Mouse (Mus musculus) liver, adult 2 months (tissue): ENCODE results near the gene Erg. TPM values are rescaled to one million over a fixed set of nuclear protein-coding genes. Genes with fewer than 3 reads are reported as not detected.

ENCODE experiments used
- DNase-seq: peaks from one replicate; pipeline ENCODE4 v3.0.0-alpha.2; 2011; ENCODE audit warnings: low read depth, low spot score; ENCODE audit errors: extremely low read depth
- H3K27ac ChIP-seq: fragments of 200-500 bp; replicated peaks from 2 replicates; pipeline ENCODE4 v1.5.1; 2012; ENCODE audit warnings: low read depth, mild to moderate bottlenecking, control low read depth, inconsistent platforms, low read length; ENCODE audit not compliant: insufficient read depth
- H3K27me3 ChIP-seq: fragments of 200-500 bp; 2 replicates; pipeline ENCODE4 v1.6.1; 2012; ENCODE audit warnings: mild to moderate bottlenecking, moderate library complexity, low read length, inconsistent platforms; ENCODE audit not compliant: control insufficient read depth, insufficient read depth
- H3K36me3 ChIP-seq: fragments of 200-500 bp; 2 replicates; pipeline ENCODE4 v1.6.1; 2012; ENCODE audit warnings: low read length, inconsistent platforms; ENCODE audit not compliant: control insufficient read depth, insufficient read depth
- H3K4me1 ChIP-seq: fragments of 200-500 bp; 2 replicates; pipeline ENCODE4 v1.6.1; 2011; ENCODE audit warnings: low read length; ENCODE audit not compliant: control insufficient read depth, insufficient read depth
- H3K4me3 ChIP-seq: fragments of 200-500 bp; 2 replicates; pipeline ENCODE4 v1.5.1; 2011; ENCODE audit warnings: low read depth, mild to moderate bottlenecking, control low read depth, low read length, moderate library complexity; ENCODE audit not compliant: insufficient read depth
- H3K79me2 ChIP-seq: fragments of 200-500 bp; 2 replicates; pipeline ENCODE4 v1.6.1; 2012; ENCODE audit warnings: inconsistent platforms, mild to moderate bottlenecking, low read length, moderate library complexity; ENCODE audit not compliant: control insufficient read depth, insufficient read depth
- H3K9ac ChIP-seq: fragments of 200-500 bp; 2 replicates; pipeline ENCODE4 v1.6.1; 2012; ENCODE audit warnings: low read depth, mild to moderate bottlenecking, control low read depth, inconsistent platforms, low read length
- CTCF ChIP-seq: fragments of 200-500 bp; IDR thresholded peaks from 2 replicates; pipeline ENCODE4 v1.5.1; 2011; ENCODE audit warnings: low read depth, low read length, control low read depth
- POLR2A ChIP-seq: fragments of 200-500 bp; IDR thresholded peaks from 2 replicates; pipeline ENCODE4 v1.6.1; 2011; ENCODE audit warnings: low read length, control low read depth; ENCODE audit not compliant: insufficient read depth; ENCODE audit errors: extremely low read depth
- WGBS: fragments of 180-500 bp; shearing (Covaris S2); methylation state at CpG from one replicate; pipeline ENCODE4 v1.1.7; 2018; 5-methylcytosine and 5-hydroxymethylcytosine counted together
- polyA plus RNA-seq: library from polyadenylated mRNA; depleted of rRNA; stranded (reverse); fragments of >200 nt; gene quantifications from 2 replicates; pipeline ENCODE4 v1.2.3, GENCODE M21; 2012
- total RNA-seq: library from RNA; depleted of rRNA; stranded (reverse); fragments of >200 nt; gene quantifications from 2 replicates; pipeline ENCODE4 v1.2.3, GENCODE M21; 2014

Erg gene
- total and polyA plus RNA-seq, 2 experiments, result 4.8 to 5.6 TPM

DNA sequence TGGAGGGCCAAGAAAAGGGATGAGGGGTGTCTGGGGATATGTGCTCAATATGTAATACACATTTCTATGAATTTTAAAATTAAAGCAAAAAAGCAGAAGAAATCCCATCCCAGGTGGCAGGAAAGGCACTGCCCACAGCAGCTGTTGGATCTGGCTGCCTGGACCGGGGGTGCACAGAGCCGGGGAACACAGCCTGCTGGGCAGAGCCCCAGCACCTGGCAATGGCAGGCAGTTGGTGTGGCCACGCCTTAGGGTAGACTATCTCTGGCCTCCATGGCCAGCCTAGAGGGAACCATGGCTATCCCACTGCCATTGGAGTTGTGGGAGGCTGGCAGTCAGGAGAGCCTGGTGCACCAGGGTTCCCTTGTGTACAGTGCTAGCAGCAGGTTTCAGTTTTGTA lies 180.9 kb downstream of the Erg start:
- WGBS, result 89% methylated on average over 3 of the region's 3 CpGs
- TF ChIP-seq CTCF (no peak), POLR2A (no peak)
- no peaks in the 10 kb centered on the region for H3K36me3 ChIP-seq
- H3K27ac ChIP-seq, result no peak overlapping the region
- H3K79me2 ChIP-seq, result no peaks in the 10 kb centered on the region
- H3K27me3 ChIP-seq, result no peaks in the 10 kb centered on the region
- peaks cover 2% of the 10 kb centered on the region; the same call in 1 of the 2 replicates for H3K4me1 ChIP-seq
- no peak overlapping the region for H3K9ac ChIP-seq
- no peak overlapping the region for H3K4me3 ChIP-seq
- no peak for DNase-seq

DNA sequence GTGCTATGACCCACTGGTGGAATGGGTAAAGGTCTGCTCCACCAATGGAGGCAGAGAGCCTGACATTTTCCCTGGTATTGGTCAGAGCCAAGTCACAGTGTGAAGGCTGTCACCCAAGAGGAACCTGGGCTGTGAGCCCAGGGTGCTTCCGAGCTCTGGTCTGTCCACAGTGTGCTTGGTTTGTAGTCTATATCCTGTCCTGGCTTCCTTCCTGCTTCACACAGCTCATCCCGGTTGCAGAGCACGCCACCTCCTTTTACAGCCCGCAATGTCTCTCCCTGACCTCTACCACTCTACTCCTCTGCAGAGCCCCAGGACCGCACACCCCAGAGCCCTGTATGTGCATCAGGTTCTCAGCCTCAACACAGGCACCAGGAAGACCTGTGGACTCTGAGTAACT lies 182.9 kb downstream of the Erg start:
- no peaks in the 10 kb centered on the region for H3K27me3 ChIP-seq
- WGBS, result 64% methylated on average over 5 of the region's 5 CpGs
- H3K36me3 ChIP-seq, result no peaks in the 10 kb centered on the region
- H3K9ac ChIP-seq, result no peak overlapping the region
- peaks cover 2% of the 10 kb centered on the region; the same call in 1 of the 2 replicates for H3K4me1 ChIP-seq
- H3K27ac ChIP-seq, result peak overlapping the region; percentile 41; the same call in 1 of the 2 replicates
- DNase-seq, result peak; percentile 3
- TF ChIP-seq POLR2A (no peak), CTCF (no peak)
- no peaks in the 10 kb centered on the region for H3K79me2 ChIP-seq
- no peak overlapping the region for H3K4me3 ChIP-seq

DNA sequence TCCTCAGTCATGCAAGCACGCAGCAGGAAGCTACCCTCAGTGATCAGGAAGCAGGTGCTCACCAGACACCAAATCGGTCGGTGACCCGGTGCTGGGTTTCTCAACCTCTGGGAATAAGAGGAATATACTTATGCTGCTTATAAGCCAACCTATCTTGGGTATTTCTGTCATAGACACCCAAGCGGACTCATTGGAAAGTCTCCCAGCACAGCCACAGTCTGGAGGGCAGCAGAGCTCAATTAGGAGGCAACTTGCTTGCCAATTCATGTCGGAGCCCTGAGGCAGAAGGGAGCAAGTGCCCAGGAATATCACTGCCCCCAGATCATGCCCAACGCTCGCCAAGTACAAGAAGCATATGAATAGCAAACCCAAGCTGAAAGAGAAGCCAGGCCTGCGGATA lies 184.5 kb downstream of the Erg start:
- no peaks in the 10 kb centered on the region for H3K36me3 ChIP-seq
- no peak overlapping the region for H3K9ac ChIP-seq
- no peak overlapping the region for H3K4me3 ChIP-seq
- no peak overlapping the region for H3K27ac ChIP-seq
- 82% methylated on average over 9 of the region's 9 CpGs for WGBS
- peaks cover 2% of the 10 kb centered on the region; the same call in 1 of the 2 replicates for H3K4me1 ChIP-seq
- no peak for TF ChIP-seq CTCF
- no peak for TF ChIP-seq POLR2A
- DNase-seq, result no peak
- no peaks in the 10 kb centered on the region for H3K27me3 ChIP-seq
- no peaks in the 10 kb centered on the region for H3K79me2 ChIP-seq

DNA sequence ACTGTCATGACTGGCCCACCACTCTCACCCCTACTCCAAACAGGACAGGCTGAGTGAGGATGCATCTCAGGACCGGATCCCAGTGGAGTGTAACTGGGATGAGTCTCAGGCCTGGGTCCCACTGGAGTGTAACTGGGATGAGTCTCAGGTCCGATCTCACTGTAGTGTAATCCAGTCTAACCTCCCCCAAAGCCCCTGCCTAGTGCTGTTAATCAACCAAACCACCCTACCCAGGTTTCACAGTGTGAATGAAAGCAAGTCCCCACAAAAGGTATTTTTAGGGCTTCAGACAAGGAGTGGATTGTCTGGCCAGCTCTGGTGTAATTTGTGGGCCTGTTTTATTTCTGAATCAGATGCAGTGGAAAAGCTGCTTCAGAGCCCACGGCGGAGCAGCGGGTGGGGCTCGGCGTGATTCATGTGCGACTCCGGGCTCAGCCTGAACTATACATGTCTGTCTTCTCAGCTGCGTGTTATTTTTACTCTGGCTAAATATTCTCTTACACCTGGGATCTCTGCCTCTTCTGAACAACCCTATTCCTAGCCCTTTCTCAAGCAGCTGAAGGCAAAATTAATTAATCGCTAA lies 187.5 kb downstream of the Erg start:
- no peak overlapping the region for H3K27ac ChIP-seq
- DNase-seq, result no peak
- no peak overlapping the region for H3K4me3 ChIP-seq
- TF ChIP-seq POLR2A (no peak), CTCF (no peak)
- no peaks in the 10 kb centered on the region for H3K36me3 ChIP-seq
- no peaks in the 10 kb centered on the region for H3K27me3 ChIP-seq
- H3K79me2 ChIP-seq, result no peaks in the 10 kb centered on the region
- H3K9ac ChIP-seq, result no peak overlapping the region
- WGBS, result 93% methylated on average over 11 of the region's 11 CpGs
- 0 out of 2 replicates have a peak, but pooled peaks cover 2% of the 10 kb centered on the region for H3K4me1 ChIP-seq

DNA sequence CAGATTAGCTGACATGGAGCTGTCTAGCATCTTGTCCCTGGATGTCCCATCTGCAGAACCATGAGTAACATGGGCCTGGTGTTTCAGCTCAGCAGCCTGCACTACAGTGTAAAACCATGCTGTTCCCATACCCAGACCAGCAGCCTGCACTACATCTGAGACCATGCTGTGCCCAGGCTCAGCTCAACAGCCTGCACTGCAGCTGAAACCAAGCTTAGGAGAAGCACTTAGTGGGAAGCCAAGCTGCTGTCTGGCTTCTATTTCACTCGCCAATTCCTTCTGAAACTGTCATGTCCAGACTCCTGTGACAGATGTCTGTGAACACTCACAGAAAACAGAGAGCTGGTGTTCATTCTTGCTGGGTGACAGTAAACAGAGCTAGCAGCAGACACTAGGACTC lies 195.6 kb downstream of the Erg start:
- Histone ChIP-seq H3K36me3 (no peaks in the 10 kb centered on the region), H3K4me1 (no peaks in the 10 kb centered on the region), H3K4me3 (no peak overlapping the region), H3K9ac (no peak overlapping the region), H3K79me2 (no peaks in the 10 kb centered on the region), H3K27me3 (no peaks in the 10 kb centered on the region), H3K27ac (no peak overlapping the region)
- DNase-seq, result no peak
- WGBS, result 71% methylated on average over 1 of the region's 1 CpGs
- TF ChIP-seq POLR2A, result no peak
- TF ChIP-seq CTCF, result no peak

DNA sequence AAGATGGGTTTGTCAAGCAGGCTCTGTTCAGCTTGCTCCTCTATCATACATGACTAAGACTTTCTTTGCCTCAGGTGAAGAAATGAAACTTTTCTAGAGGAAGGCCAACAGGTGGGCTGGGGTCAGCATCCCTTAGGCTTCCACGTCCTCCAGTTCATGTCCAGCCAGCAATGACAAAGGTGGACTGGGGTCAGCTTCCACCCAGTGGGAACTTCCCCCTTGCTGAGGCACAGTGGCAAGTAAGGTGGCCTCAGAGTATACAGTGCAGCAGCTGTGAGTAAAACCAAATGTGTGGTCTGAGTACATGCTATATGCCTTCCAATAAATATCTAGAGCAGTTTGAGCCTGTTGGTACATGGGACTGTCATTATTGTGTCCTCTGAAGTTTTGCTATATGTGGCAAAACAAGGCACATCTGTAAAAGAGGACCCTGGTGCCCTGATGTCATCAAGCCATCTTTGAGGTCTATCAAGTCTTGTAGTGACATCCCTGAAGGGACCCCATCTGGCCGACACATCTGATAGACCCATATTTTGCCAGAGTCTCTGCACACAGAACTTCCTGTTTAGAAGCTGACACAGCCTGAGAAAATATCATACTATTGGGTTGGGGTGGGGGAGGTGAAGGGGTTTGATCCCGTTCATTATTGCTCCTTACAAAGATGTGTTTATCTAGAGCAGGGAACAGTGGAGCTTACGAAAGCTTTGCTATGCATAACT lies 197.4 kb downstream of the Erg start:
- no peak overlapping the region for H3K4me3 ChIP-seq
- H3K36me3 ChIP-seq, result no peaks in the 10 kb centered on the region
- H3K27ac ChIP-seq, result no peak overlapping the region
- WGBS, result 72% methylated on average over 4 of the region's 4 CpGs
- no peak for DNase-seq
- no peaks in the 10 kb centered on the region for H3K4me1 ChIP-seq
- no peaks in the 10 kb centered on the region for H3K27me3 ChIP-seq
- TF ChIP-seq CTCF, result no peak
- TF ChIP-seq POLR2A, result no peak
- H3K9ac ChIP-seq, result no peak overlapping the region
- H3K79me2 ChIP-seq, result no peaks in the 10 kb centered on the region
